Mouse (Mus musculus) embryo, embryonic 10.5 days (tissue): ENCODE results near the gene Zc3h14.

Experiments used
- DNase-seq: peaks from one replicate; pipeline ENCODE4 v3.0.0-alpha.2; 2015; ENCODE audit warnings: low spot score

Zc3h14 gene

GRCm38 (mm10) chr12:98741011-98741501, 5.7 kb upstream of the Zc3h14 start:
- no peak for DNase-seq

- no peak for DNase-seq
Observed at GRCm38 (mm10) chr12:98745626-98746025, 1.1 kb upstream of the Zc3h14 start.

- peak; percentile 73 for DNase-seq
Observed at GRCm38 (mm10) chr12:98746131-98746530, 633 bp upstream of the Zc3h14 start.

DNA sequence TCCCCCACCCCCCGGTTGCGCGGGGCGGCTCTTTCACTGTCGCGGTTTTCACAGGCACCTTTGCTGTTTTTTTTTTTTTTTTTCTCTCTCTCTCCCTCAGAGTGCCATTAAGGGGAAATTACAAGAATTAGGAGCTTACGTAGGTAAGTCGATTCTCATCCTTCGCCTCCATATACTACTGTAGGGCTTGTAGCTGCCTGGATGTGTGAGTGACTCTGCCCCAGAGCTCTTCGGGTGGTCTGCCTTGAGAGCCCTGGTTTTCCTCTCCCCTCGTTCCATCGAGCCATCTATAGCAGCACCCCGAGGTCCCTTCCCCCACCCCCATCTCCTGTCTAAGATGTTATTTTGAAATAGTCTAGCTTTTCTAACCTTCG, 603 bp downstream of the Zc3h14 start:
- peak; percentile 47 for DNase-seq

DNA sequence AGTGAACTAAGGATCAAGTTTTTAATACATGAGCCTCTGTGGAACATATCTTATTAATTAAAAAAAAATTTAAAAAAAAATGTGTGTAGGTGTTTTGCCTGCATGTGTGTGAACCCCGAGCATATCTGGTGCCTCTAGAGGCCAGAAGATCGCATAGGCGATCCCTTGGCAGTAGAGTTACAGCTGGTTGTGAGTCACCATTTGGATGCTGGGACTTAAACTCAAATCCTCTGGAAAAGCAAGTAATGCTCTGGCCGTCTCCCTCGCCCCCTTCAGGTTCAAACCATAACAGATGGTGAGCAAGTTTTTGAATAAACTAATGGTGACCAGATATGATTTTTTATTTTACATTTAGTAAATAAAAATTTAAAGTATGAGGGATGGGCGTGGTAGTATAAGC, 10.9 kb downstream of the Zc3h14 start:
- no peak for DNase-seq

DNA sequence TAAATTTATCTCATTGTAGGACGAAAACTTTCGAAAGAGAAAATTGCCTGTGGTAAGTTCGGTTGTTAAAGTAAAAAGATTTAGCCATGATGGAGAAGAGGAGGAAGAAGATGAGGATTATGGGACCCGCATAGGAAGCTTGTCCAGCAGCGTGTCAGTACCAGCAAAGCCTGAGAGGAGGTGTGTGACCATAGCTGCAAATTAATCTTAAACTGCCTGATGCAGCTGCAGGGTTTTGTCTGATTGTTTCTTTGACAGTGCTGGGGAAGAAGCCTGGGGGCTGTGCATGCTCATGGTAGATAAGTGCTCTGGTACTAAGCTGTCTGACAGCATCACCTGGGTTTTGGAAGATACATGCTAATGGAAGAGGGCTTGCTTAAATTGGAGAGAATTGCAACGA, 12.9 kb downstream of the Zc3h14 start:
- DNase-seq: no peak

- no peak for DNase-seq
Observed at GRCm38 (mm10) chr12:98766241-98766640, 19.5 kb downstream of the Zc3h14 start.

GRCm38 (mm10) chr12:98777509-98777908, 30.7 kb downstream of the Zc3h14 start:
- DNase-seq: no peak

- DNase-seq: peak; percentile 43
Observed at GRCm38 (mm10) chr12:98779148-98779547, 32.4 kb downstream of the Zc3h14 start.

DNA sequence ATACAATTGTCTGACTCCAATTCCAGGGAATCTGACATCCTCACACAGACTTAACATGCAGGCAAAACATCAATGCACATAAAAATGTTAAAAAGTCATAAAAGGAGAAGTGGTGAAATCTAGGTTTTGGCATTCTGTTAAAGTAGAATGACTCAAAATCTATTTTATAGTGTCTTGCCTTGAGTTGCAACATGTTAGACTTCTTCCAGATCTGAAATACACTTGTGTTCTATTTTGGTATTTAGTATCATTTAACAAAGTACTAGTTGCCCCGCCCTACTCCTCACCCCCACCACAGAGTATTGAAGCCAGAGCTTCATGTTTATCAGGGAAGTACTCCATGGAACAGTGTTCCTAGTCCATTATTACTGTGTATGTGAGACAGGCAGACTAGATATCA, 37.5 kb downstream of the Zc3h14 start:
- DNase-seq: no peak

DNA sequence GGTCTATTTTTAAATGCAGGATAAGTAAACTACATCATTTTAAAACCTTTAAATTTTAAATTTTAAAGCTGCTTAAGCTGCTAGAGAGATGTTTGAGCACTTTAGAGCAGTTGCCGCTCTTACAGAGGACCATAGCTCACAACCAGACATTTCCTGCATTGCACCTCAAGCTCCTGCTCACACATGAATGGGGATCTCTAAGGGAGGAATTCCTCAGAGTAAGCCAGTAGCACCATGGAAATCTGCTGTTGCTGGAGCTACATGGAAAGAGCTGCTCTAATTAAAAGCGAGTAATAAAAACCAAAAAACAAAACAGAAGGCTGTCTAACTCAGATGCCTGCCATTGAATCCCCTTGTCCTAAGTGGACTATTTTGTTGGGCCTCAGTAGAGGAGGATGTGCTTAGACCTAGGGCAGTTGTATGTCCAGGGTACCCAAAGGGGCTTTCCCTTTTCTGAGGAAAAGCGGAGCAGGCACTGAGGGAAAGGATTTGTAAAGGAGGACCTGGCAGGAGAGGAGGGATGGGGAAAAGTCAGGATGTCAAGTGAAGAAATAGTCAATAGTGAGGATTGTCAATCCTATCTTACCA, 49.1 kb downstream of the Zc3h14 start:
- DNase-seq: no peak

DNA sequence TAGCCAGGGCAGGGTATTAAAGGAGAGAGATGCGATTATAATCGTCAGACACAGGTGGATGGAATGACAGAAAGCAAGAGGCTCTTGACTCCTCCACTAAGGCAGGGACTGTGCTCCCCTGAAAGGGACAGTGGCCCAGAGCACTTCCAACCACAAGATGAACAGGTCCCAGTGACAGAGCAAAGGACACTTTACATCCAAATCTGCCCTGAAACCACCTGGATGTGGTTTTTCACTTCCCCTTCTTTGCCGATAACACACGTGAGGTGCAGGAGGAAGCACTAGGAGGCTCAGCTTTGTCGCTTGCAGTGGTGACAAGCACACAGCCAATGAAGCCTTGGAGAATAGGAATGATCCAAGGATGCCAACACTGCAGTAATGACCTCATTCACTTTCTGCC, 53.6 kb downstream of the Zc3h14 start:
- DNase-seq: no peak

GRCm38 (mm10) chr12:98802245-98802644, 55.5 kb downstream of the Zc3h14 start:
- DNase-seq: no peak

DNA sequence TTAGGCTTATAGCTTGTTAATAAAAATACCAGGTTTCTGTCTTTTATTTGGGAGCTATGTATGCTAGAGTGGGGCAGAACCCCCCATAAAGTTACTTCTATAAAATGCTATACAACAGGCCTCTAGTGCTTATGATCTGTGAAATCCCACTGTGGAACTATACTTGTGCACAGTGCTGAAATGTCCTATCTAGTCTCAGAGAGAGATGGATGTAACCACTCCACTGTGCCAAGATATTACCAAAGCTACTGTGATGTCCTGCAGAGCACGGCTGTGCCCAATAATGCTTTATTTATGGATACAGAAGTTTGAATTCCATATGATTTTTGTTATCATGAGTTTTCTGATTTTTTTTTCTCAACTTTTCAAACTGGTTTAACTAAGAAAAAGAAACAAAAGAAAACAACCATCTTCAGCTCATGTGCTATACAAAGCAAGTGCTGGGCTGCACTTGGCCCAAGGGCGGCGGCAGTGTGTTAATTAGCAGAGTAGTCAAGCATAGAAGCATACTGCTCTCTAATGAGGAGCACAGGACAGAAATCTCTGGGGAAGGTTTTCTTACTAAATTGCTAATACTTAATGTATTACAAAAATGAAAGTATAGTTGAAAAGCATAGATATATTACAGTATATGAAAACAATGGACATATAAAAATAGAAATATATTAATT, 57.4 kb downstream of the Zc3h14 start:
- DNase-seq: no peak

DNA sequence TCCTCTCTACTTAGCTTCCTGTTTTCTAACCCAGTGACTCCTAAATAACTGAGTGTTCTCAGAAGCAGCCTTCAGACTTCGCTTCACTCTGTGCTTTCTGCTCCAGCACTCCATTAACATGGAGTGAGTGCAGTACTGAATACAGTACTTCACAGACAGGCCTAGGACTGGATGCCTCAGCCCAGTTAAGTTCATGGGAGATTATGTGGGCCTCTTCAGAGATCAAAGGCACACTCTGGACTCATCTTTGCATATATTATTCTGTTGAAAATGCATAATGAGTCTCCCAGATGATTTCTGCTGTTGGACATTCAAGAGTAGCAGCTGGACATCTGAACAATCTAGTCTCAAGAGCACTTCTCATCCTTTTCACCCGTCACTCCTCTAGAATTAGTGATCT, 74.0 kb downstream of the Zc3h14 start:
- DNase-seq: peak; percentile 6

DNA sequence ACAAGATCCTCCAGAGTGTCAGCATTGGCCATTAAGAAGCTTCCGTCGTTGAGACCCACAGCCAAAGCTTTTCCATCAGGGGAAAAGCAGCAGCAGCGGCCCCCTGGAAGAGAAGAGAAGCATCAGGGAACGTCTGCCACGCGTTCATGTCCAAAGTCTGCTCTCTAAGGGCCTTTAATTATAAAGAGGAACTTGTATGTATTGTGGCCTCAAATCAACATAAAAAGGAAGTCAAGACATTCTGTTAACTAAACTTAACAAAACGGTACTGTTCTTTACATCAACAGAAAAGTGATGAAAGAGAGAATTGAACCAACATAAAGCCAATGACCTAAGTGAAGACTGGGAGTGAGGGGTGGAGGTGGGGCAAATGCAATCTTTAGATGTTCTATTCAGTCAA, 84.4 kb downstream of the Zc3h14 start:
- no peak for DNase-seq

- DNase-seq: no peak
Observed at GRCm38 (mm10) chr12:98832929-98833598, 86.3 kb downstream of the Zc3h14 start.

GRCm38 (mm10) chr12:98833901-98834300, 87.1 kb downstream of the Zc3h14 start:
- no peak for DNase-seq

GRCm38 (mm10) chr12:98834879-98835278, 88.1 kb downstream of the Zc3h14 start:
- DNase-seq: no peak

- DNase-seq: no peak
Observed at GRCm38 (mm10) chr12:98835466-98835865, 88.7 kb downstream of the Zc3h14 start.
